Mouse (Mus musculus): ENCODE measurements at regions not wholly inside any gene's neighbourhood (a gene's known extent, or its start where the extent isn't known, plus 50 kb on each side); places are given as distances from the start of the nearest gene placed in this dataset.

- Histone ChIP-seq H3K27me3 (ENCODE audit: control insufficient read depth, insufficient read depth, insufficient read length) (no peaks in the 10 kb centered on the region), H3K4me2 (ENCODE audit: low read depth) (no peak overlapping the region), H3ac (ENCODE audit: control insufficient read depth, insufficient read length) (no peak overlapping the region), H3K36me3 (ENCODE audit: control insufficient read depth, insufficient read depth) (no peaks in the 10 kb centered on the region), H3K79me2 (ENCODE audit: control insufficient read depth, insufficient read depth) (no peaks in the 10 kb centered on the region), H3K4me3 (no peak overlapping the region)
- TF ChIP-seq SRF (IDR thresholded peaks at IDR 0.05; ENCODE audit: control insufficient read depth, insufficient read length, low read depth) (no peak), POLR2AphosphoS2 (IDR thresholded peaks at IDR 0.05; ENCODE audit: insufficient read length, low read depth) (no peak), CEBPB (IDR thresholded peaks at IDR 0.05; ENCODE audit: insufficient read depth, poor library complexity, severe bottlenecking) (no peak), POLR2A (IDR thresholded peaks at IDR 0.05; ENCODE audit: insufficient read length, low read depth) (no peak), TCF12 (IDR thresholded peaks at IDR 0.05; ENCODE audit: insufficient read depth, poor library complexity, severe bottlenecking) (no peak), E2F4 (IDR thresholded peaks at IDR 0.05; ENCODE audit: insufficient read depth) (no peak), MYOG (IDR thresholded peaks at IDR 0.05; ENCODE audit: control insufficient read depth in 1 of 3, insufficient read depth in 1 of 3, insufficient read length in 2 of 3, low read depth in 2 of 3) (no peak), USF1 (IDR thresholded peaks at IDR 0.05; ENCODE audit: low read depth) (no peak), REST (IDR thresholded peaks at IDR 0.05; ENCODE audit: insufficient read depth, insufficient read length) (no peak), TCF3 (IDR thresholded peaks at IDR 0.05; ENCODE audit: insufficient read length, low read depth) (no peak), MYOD1 (IDR thresholded peaks at IDR 0.05; ENCODE audit: control insufficient read depth in 1 of 3, insufficient read length in 2 of 3, low read depth in 2 of 3) (no peak), MAX (IDR thresholded peaks at IDR 0.05; ENCODE audit: low read depth) (no peak)
These were observed 181.5 kb downstream of the 3110018I06Rik start for GRCm38 (mm10) chr12:107669910-107670309.

DNA sequence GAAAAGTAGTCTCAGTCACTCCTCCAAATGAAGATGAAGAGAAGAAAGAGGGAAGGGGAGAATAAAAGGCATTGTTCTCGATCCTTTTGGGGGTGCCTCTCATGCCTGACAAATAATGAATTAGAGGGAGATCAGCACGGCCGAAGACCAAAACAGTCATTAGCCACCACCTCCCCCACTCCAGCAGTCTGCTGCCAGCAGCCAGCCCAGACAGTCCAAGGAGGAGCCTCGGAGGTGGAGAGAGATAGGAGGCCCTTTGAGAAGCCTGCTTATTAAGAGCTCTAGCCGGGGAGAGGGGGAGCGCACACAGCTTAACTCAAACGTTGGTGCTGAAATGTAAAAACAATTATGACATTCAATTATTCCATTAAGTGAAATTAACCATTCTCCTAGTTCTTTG lies 188.6 kb downstream of the 3110018I06Rik start:
- Histone ChIP-seq H3K4me3 (no peak overlapping the region), H3K79me2 (ENCODE audit: control insufficient read depth, insufficient read depth) (no peaks in the 10 kb centered on the region), H3ac (ENCODE audit: control insufficient read depth, insufficient read length) (no peak overlapping the region), H3K4me2 (ENCODE audit: low read depth) (no peak overlapping the region), H3K27me3 (ENCODE audit: control insufficient read depth, insufficient read depth, insufficient read length) (no peaks in the 10 kb centered on the region), H3K36me3 (ENCODE audit: control insufficient read depth, insufficient read depth) (no peaks in the 10 kb centered on the region)
- TF ChIP-seq CEBPB (IDR thresholded peaks at IDR 0.05; ENCODE audit: insufficient read depth, poor library complexity, severe bottlenecking) (no peak), MAX (IDR thresholded peaks at IDR 0.05; ENCODE audit: low read depth) (no peak), REST (IDR thresholded peaks at IDR 0.05; ENCODE audit: insufficient read depth, insufficient read length) (no peak), TCF3 (IDR thresholded peaks at IDR 0.05; ENCODE audit: insufficient read length, low read depth) (no peak), E2F4 (IDR thresholded peaks at IDR 0.05; ENCODE audit: insufficient read depth) (no peak), POLR2AphosphoS2 (IDR thresholded peaks at IDR 0.05; ENCODE audit: insufficient read length, low read depth) (no peak), TCF12 (IDR thresholded peaks at IDR 0.05; ENCODE audit: insufficient read depth, poor library complexity, severe bottlenecking) (no peak), MYOD1 (IDR thresholded peaks at IDR 0.05; ENCODE audit: control insufficient read depth in 1 of 3, insufficient read length in 2 of 3, low read depth in 2 of 3) (no peak), POLR2A (IDR thresholded peaks at IDR 0.05; ENCODE audit: insufficient read length, low read depth) (no peak), USF1 (IDR thresholded peaks at IDR 0.05; ENCODE audit: low read depth) (no peak), MYOG (IDR thresholded peaks at IDR 0.05; ENCODE audit: control insufficient read depth in 1 of 3, insufficient read depth in 1 of 3, insufficient read length in 2 of 3, low read depth in 2 of 3) (no peak), SRF (IDR thresholded peaks at IDR 0.05; ENCODE audit: control insufficient read depth, insufficient read length, low read depth) (no peak)

GRCm38 (mm10) chr12:107687447-107687846 lies 199.0 kb downstream of the 3110018I06Rik start:
- no peak for TF ChIP-seq TCF3 (IDR thresholded peaks at IDR 0.05; ENCODE audit: insufficient read length, low read depth)
- TF ChIP-seq TCF12 (IDR thresholded peaks at IDR 0.05; ENCODE audit: insufficient read depth, poor library complexity, severe bottlenecking): no peak
- no peak for TF ChIP-seq POLR2A (IDR thresholded peaks at IDR 0.05; ENCODE audit: insufficient read length, low read depth)
- TF ChIP-seq REST (IDR thresholded peaks at IDR 0.05; ENCODE audit: insufficient read depth, insufficient read length): no peak
- TF ChIP-seq MYOD1 (IDR thresholded peaks at IDR 0.05; ENCODE audit: control insufficient read depth in 1 of 3, insufficient read length in 2 of 3, low read depth in 2 of 3): no peak
- TF ChIP-seq E2F4 (IDR thresholded peaks at IDR 0.05; ENCODE audit: insufficient read depth): no peak
- TF ChIP-seq SRF (IDR thresholded peaks at IDR 0.05; ENCODE audit: control insufficient read depth, insufficient read length, low read depth): no peak
- TF ChIP-seq CEBPB (IDR thresholded peaks at IDR 0.05; ENCODE audit: insufficient read depth, poor library complexity, severe bottlenecking): no peak
- TF ChIP-seq MAX (IDR thresholded peaks at IDR 0.05; ENCODE audit: low read depth): no peak
- no peak for TF ChIP-seq MYOG (IDR thresholded peaks at IDR 0.05; ENCODE audit: control insufficient read depth in 1 of 3, insufficient read depth in 1 of 3, insufficient read length in 2 of 3, low read depth in 2 of 3)
- TF ChIP-seq POLR2AphosphoS2 (IDR thresholded peaks at IDR 0.05; ENCODE audit: insufficient read length, low read depth): no peak
- TF ChIP-seq USF1 (IDR thresholded peaks at IDR 0.05; ENCODE audit: low read depth): no peak
- H3K27me3 ChIP-seq (ENCODE audit: control insufficient read depth, insufficient read depth, insufficient read length): no peaks in the 10 kb centered on the region
- H3K79me2 ChIP-seq (ENCODE audit: control insufficient read depth, insufficient read depth): no peaks in the 10 kb centered on the region
- no peak overlapping the region for H3K4me3 ChIP-seq
- H3ac ChIP-seq (ENCODE audit: control insufficient read depth, insufficient read length): no peak overlapping the region
- no peaks in the 10 kb centered on the region for H3K36me3 ChIP-seq (ENCODE audit: control insufficient read depth, insufficient read depth)
- H3K4me2 ChIP-seq (ENCODE audit: low read depth): no peak overlapping the region

GRCm38 (mm10) chr12:107689418-107689817 lies 201.0 kb downstream of the 3110018I06Rik start:
- H3K4me3 ChIP-seq: no peak overlapping the region
- TF ChIP-seq MYOG (IDR thresholded peaks at IDR 0.05; ENCODE audit: control insufficient read depth in 1 of 3, insufficient read depth in 1 of 3, insufficient read length in 2 of 3, low read depth in 2 of 3) (no peak), TCF12 (IDR thresholded peaks at IDR 0.05; ENCODE audit: insufficient read depth, poor library complexity, severe bottlenecking) (no peak), CEBPB (IDR thresholded peaks at IDR 0.05; ENCODE audit: insufficient read depth, poor library complexity, severe bottlenecking) (no peak), REST (IDR thresholded peaks at IDR 0.05; ENCODE audit: insufficient read depth, insufficient read length) (no peak), TCF3 (IDR thresholded peaks at IDR 0.05; ENCODE audit: insufficient read length, low read depth) (no peak), POLR2AphosphoS2 (IDR thresholded peaks at IDR 0.05; ENCODE audit: insufficient read length, low read depth) (no peak), MAX (IDR thresholded peaks at IDR 0.05; ENCODE audit: low read depth) (no peak), SRF (IDR thresholded peaks at IDR 0.05; ENCODE audit: control insufficient read depth, insufficient read length, low read depth) (no peak), MYOD1 (IDR thresholded peaks at IDR 0.05; ENCODE audit: control insufficient read depth in 1 of 3, insufficient read length in 2 of 3, low read depth in 2 of 3) (no peak), USF1 (IDR thresholded peaks at IDR 0.05; ENCODE audit: low read depth) (no peak), POLR2A (IDR thresholded peaks at IDR 0.05; ENCODE audit: insufficient read length, low read depth) (no peak), E2F4 (IDR thresholded peaks at IDR 0.05; ENCODE audit: insufficient read depth) (no peak)

More at GRCm38 (mm10) chr12:107689418-107689817, 201.0 kb downstream of the 3110018I06Rik start:
- H3K36me3 ChIP-seq (ENCODE audit: control insufficient read depth, insufficient read depth): no peaks in the 10 kb centered on the region
- no peaks in the 10 kb centered on the region for H3K79me2 ChIP-seq (ENCODE audit: control insufficient read depth, insufficient read depth)
- no peak overlapping the region for H3K4me2 ChIP-seq (ENCODE audit: low read depth)
- H3K27me3 ChIP-seq (ENCODE audit: control insufficient read depth, insufficient read depth, insufficient read length): no peaks in the 10 kb centered on the region
- H3ac ChIP-seq (ENCODE audit: control insufficient read depth, insufficient read length): no peak overlapping the region
